8 mouse cellular contexts compared by ENCODE assay signal in the genomic region with DNA sequence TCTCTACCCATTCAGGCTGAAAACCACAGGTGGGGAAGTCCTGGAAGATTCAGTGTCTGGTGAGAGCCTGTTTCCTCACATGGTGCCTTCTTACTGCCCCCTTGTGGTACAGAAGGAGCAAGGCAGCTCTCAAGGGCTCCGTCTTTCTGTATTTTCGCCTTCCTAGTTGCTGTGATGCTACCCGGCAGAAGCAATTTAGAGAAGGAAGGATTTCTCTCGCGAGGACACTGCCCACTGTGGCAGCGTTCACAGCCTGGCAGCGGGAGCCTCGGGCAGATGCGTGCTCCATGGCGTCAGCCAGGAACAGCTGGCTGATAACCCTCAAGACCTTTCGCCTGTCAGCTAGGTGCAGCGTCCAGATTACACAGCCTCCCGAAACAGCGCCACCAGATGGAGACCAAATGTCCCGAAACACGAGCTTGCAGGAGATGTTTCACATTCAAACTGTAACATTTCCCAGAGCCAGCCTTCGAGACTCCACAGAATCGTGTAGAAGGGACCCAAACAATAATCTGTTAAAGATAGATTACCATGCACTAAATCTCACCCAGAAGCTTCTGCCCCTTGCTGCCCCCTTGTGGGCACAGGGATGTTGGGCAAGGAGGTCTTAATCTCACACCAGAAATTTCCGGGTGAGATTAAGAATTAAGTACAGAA. TPM values are rescaled to one million over a fixed set of nuclear protein-coding genes. Genes with fewer than 3 reads are reported as not detected.
DNase-seq lines count a peak whose midpoint lies in the region; ATAC-seq and TF ChIP-seq lines count a peak whose summit lies in the region.

No protein-coding gene starts in this region.

- peak; percentile 28 for DNase-seq in Patski (ENCODE audit: low read depth, low spot score)
- peak; percentile 73 for DNase-seq in cerebellum, adult 9-11 months
- DNase-seq in frontal cortex, postnatal 10 days (ENCODE audit: low spot score in 2 of 2) = peak; percentile 43 to 63
- DNase-seq in layer of hippocampus, postnatal 14 days (ENCODE audit: low spot score in 2 of 2) = peak; percentile 68 to 84
- DNase-seq in lung, postnatal 14 days = peak; percentile 82
- DNase-seq in retina, adult 2 months (ENCODE audit: low read depth, low spot score) = peak; percentile 66
- DNase-seq in thymus, postnatal 25 days = peak; percentile 76

- H3K4me3 ChIP-seq in hindbrain, embryonic 13.5 days = peak overlapping the region; percentile 44

- H3K27ac ChIP-seq in hindbrain, embryonic 13.5 days = peak overlapping the region; percentile 91

- peak; percentile 84 for TF ChIP-seq CTCF in Patski (IDR thresholded peaks at IDR 0.05)

- ATAC-seq in Patski = peak; percentile 84
- ATAC-seq in hindbrain, embryonic 13.5 days (ENCODE audit: low FRiP score) = peak; percentile 69

- H3K4me2 ChIP-seq in hindbrain, embryonic 13.5 days = peak overlapping the region; percentile 65

- POLR2A ChIA-PET in Patski (lab: Charles Lee) = no interaction called here

- in situ Hi-C loops in Patski (cut with MboI; ENCODE audit: low pct_unique_long_range_greater_than_20kb) = loop anchor here (25.0 kb wide), 1 partner anchor 702 kb away; no protein-coding TSS in a partner anchor

- H3K4me1 ChIP-seq in hindbrain, embryonic 13.5 days (replicated peaks) = 0 out of 2 replicates have a peak, but pooled peaks cover 2% of the 10 kb centered on the region

- no peaks in the 10 kb centered on the region for H3K36me3 ChIP-seq in hindbrain, embryonic 13.5 days

- 8% methylated on average over 19 of the region's 19 CpGs for WGBS in hindbrain, embryonic 13.5 days

- H3K27me3 ChIP-seq in Patski = no peaks in the 10 kb centered on the region
- H3K27me3 ChIP-seq in hindbrain, embryonic 13.5 days = 0 out of 2 replicates have a peak, but pooled peaks cover 4% of the 10 kb centered on the region

- CTCF ChIA-PET in Patski (lab: Charles Lee) = interaction anchor here (0.6 to 3.4 kb wide), 15 partner anchors 9 to 995 kb away, joined by 3 to 24 read pairs (median 4); partner anchors contain the start of gene Tmem106c

- H3K9me3 ChIP-seq in hindbrain, embryonic 13.5 days = no peaks in the 10 kb centered on the region

- H3K9ac ChIP-seq in hindbrain, embryonic 13.5 days = peak overlapping the region; percentile 76

RNA-seq across cellular contexts. Expression of gene Rpap3, which starts 41.7 kb away (rescaled TPM):
- polyA plus RNA-seq in Patski (2021) = 32.9 TPM
- polyA plus RNA-seq in hindbrain, embryonic 13.5 days (2015; fragmentation: Nextera tagmentation; extraction: Ambion mirVana) = 35.6 TPM in 2 replicates
- 10 to 100 TPM; 25.3 to 26.4 TPM for total RNA-seq in layer of hippocampus, postnatal 14 days (2021)

Comparison
In these comparisons a context has a peak if more than half of its experiments do, and no peak if none do; other contexts are left out.
1. Peak in every context shown above with its lines: DNase-seq, ATAC-seq, H3K4me3 ChIP-seq and H3K27ac ChIP-seq.
2. DNase-seq: peak in every context shown above with its lines; median percentile 82 in lung, postnatal 14 days; 76 in layer of hippocampus, postnatal 14 days; 76 in thymus, postnatal 25 days; 73 in cerebellum, adult 9-11 months; 66 in retina, adult 2 months; 53 in frontal cortex, postnatal 10 days; 28 in Patski.